In genomic region chr1:148249376-148249775, GRCm38 (mm10) we compare ENCODE assay signal across 23 mouse cellular contexts.
DNase-seq lines count a peak whose midpoint lies in the region; ATAC-seq lines count a peak whose summit lies in the region.
"Had no signal": no experiment of that assay in that cellular context is flagged by ENCODE, and none has a peak within 500 bp of the region (broad histone marks: within the 10 kb centered on the region; RNA-seq: fewer than 3 reads in every experiment).

No protein-coding gene starts in this region.

- no peak overlapping the region for H3K27ac ChIP-seq in hindbrain, embryonic 14.5 days
- H3K27ac ChIP-seq: heart, adult 2 months; heart, embryonic 13.5 days; hindbrain, embryonic 15.5 days; intestine, embryonic 15.5 days; kidney, postnatal 0 days; limb, embryonic 13.5 days; lung, embryonic 15.5 days; midbrain, embryonic 12.5 days had no signal

- no peaks in the 10 kb centered on the region for H3K4me1 ChIP-seq in hindbrain, embryonic 14.5 days (replicated peaks; ENCODE audit: control insufficient read depth, insufficient read depth, low read length)
- H3K4me1 ChIP-seq: heart, embryonic 13.5 days; hindbrain, embryonic 15.5 days; intestine, embryonic 15.5 days; limb, embryonic 13.5 days; lung, embryonic 15.5 days; midbrain, embryonic 12.5 days had no signal

- no peak overlapping the region for H3K4me3 ChIP-seq in hindbrain, embryonic 14.5 days (replicated peaks; ENCODE audit: low read length)
- H3K4me3 ChIP-seq: erythroblast, embryonic 14.5 days; heart, adult 2 months; heart, embryonic 13.5 days; hindbrain, embryonic 15.5 days; intestine, embryonic 15.5 days; limb, embryonic 13.5 days; lung, embryonic 15.5 days; midbrain, embryonic 12.5 days had no signal

- no peak overlapping the region for H3K9ac ChIP-seq in hindbrain, embryonic 14.5 days
- H3K9ac ChIP-seq: heart, embryonic 13.5 days; hindbrain, embryonic 15.5 days; intestine, embryonic 15.5 days; limb, embryonic 13.5 days; lung, embryonic 15.5 days; midbrain, embryonic 12.5 days had no signal

- 84% methylated on average over 2 of the region's 2 CpGs for WGBS in hindbrain, embryonic 14.5 days

- no peaks in the 10 kb centered on the region for H3K9me3 ChIP-seq in hindbrain, embryonic 14.5 days (ENCODE audit: control insufficient read depth, low read length)
- H3K9me3 ChIP-seq: heart, embryonic 13.5 days; hindbrain, embryonic 15.5 days; intestine, embryonic 15.5 days; limb, embryonic 13.5 days; lung, embryonic 15.5 days; midbrain, embryonic 12.5 days had no signal

- no peaks in the 10 kb centered on the region for H3K36me3 ChIP-seq in hindbrain, embryonic 14.5 days (replicated peaks; ENCODE audit: control insufficient read depth, insufficient read depth)
- H3K36me3 ChIP-seq: heart, embryonic 13.5 days; hindbrain, embryonic 15.5 days; intestine, embryonic 15.5 days; limb, embryonic 13.5 days; lung, embryonic 15.5 days; midbrain, embryonic 12.5 days had no signal

- no peak for ATAC-seq in hindbrain, embryonic 14.5 days (ENCODE audit: low FRiP score)
- ATAC-seq: forebrain, embryonic 16.5 days; intestine, embryonic 15.5 days; Patski had no signal

- peak; percentile 58 for DNase-seq in left cerebral cortex, postnatal 4 days
- no peak for DNase-seq in left cerebral cortex, postnatal 36 days (ENCODE audit: low spot score in 2 of 2)
- DNase-seq in cerebellum, adult 11-12 months, result peak; percentile 79
- peak; percentile 82 for DNase-seq in cerebellum, adult 9-11 months
- DNase-seq in kidney, postnatal 10 days, result no peak
- no peak for DNase-seq in layer of hippocampus, postnatal 10 days (ENCODE audit: low spot score in 2 of 2)
- no peak for DNase-seq in hindbrain, embryonic 14.5 days (ENCODE audit: low spot score)
- DNase-seq: adrenal gland, postnatal 14 days; heart, adult 2 months; heart, postnatal 10 days; kidney, adult 8-10 months; layer of hippocampus, adult 9-11 months had no signal

- no peak overlapping the region for H3K4me2 ChIP-seq in hindbrain, embryonic 14.5 days (replicated peaks)
- H3K4me2 ChIP-seq: heart, embryonic 13.5 days; hindbrain, embryonic 15.5 days; intestine, embryonic 15.5 days; limb, embryonic 13.5 days; liver, embryonic 11.5 days; lung, embryonic 15.5 days; midbrain, embryonic 12.5 days had no signal

- intact Hi-C loops in left cerebral cortex, postnatal 4 days (cut with DNase I), result no loop called here
- intact Hi-C loops in left cerebral cortex, postnatal 36 days (cut with DNase I), result no loop called here

- no peaks in the 10 kb centered on the region for H3K27me3 ChIP-seq in hindbrain, embryonic 14.5 days (ENCODE audit: control insufficient read depth, insufficient read depth, low read length)
- H3K27me3 ChIP-seq: heart, embryonic 13.5 days; hindbrain, embryonic 15.5 days; intestine, embryonic 15.5 days; limb, embryonic 13.5 days; lung, embryonic 15.5 days; midbrain, embryonic 12.5 days; Patski had no signal

Comparison
In these comparisons a context has a peak if more than half of its experiments do, and no peak if none do; other contexts are left out.
1. DNase-seq: peak in left cerebral cortex, postnatal 4 days (single experiment), cerebellum, adult 11-12 months (single experiment) and cerebellum, adult 9-11 months (single experiment); none in left cerebral cortex, postnatal 36 days (0 of 2), kidney, postnatal 10 days (single experiment), layer of hippocampus, postnatal 10 days (0 of 2) and hindbrain, embryonic 14.5 days (single experiment).